Mouse (Mus musculus) limb, embryonic 15.5 days (tissue): ENCODE measurements at regions not wholly inside any gene's neighbourhood (a gene's known extent, or its start where the extent isn't known, plus 50 kb on each side); places are given as distances from the start of the nearest gene placed in this dataset.

Source experiments
- ATAC-seq: fragments of 200-750 bp; cut with Nextera tagmentation; 2 replicates; pipeline ENCODE4 v1.8.0; 2017; ENCODE audit warnings: low read depth, moderate TSS enrichment; ENCODE audit not compliant: insufficient number of reproducible peaks, low FRiP score, low TSS enrichment
- H3K27ac ChIP-seq: fragments of 300-500 bp; sonication (generic); 2 replicates; pipeline ENCODE4 v1.5.1; 2015; ENCODE audit warnings: moderate library complexity, mild to moderate bottlenecking, inconsistent platforms
- H3K27me3 ChIP-seq: fragments of 300-500 bp; sonication (generic); 2 replicates; pipeline ENCODE4 v1.6.1; 2015; ENCODE audit warnings: inconsistent platforms
- H3K36me3 ChIP-seq: fragments of 300-500 bp; sonication (generic); 2 replicates; pipeline ENCODE4 v1.6.1; 2015; ENCODE audit warnings: inconsistent platforms
- H3K4me1 ChIP-seq: fragments of 300-500 bp; sonication (generic); 2 replicates; pipeline ENCODE4 v1.6.1; 2015; ENCODE audit warnings: inconsistent platforms
- H3K4me2 ChIP-seq: fragments of 300-500 bp; sonication (generic); 2 replicates; pipeline ENCODE4 v1.6.1; 2015; ENCODE audit warnings: mild to moderate bottlenecking, inconsistent platforms
- H3K4me3 ChIP-seq: fragments of 300-500 bp; sonication (generic); 2 replicates; pipeline ENCODE4 v1.5.1; 2015; ENCODE audit warnings: mild to moderate bottlenecking, inconsistent platforms
- H3K9ac ChIP-seq: fragments of 300-500 bp; sonication (generic); 2 replicates; pipeline ENCODE4 v1.6.1; 2015; ENCODE audit warnings: inconsistent platforms
- H3K9me3 ChIP-seq: fragments of 300-500 bp; sonication (generic); 2 replicates; pipeline ENCODE4 v1.6.1; 2016; ENCODE audit warnings: inconsistent platforms
- WGBS: fragments of 180-500 bp; shearing (Covaris S2); methylation state at CpG from one replicate; pipeline ENCODE4 v1.1.7; 2015; 5-methylcytosine and 5-hydroxymethylcytosine counted together

GRCm38 (mm10) chr3:21835526-21835925 is 240.9 kb upstream of the Tbl1xr1 start:
- Histone ChIP-seq H3K27ac (no peak overlapping the region), H3K4me2 (no peak overlapping the region), H3K4me1 (no peaks in the 10 kb centered on the region), H3K9me3 (no peaks in the 10 kb centered on the region), H3K36me3 (no peaks in the 10 kb centered on the region), H3K27me3 (no peaks in the 10 kb centered on the region), H3K4me3 (no peak overlapping the region), H3K9ac (no peak overlapping the region)
- 68% methylated on average over 1 of the region's 1 CpGs for WGBS
- no peak for ATAC-seq

- WGBS = 72% methylated on average over 4 of the region's 4 CpGs
- ATAC-seq = no peak
- H3K4me3 ChIP-seq = no peak overlapping the region
- H3K27ac ChIP-seq = no peak overlapping the region
- no peaks in the 10 kb centered on the region for H3K4me1 ChIP-seq
- H3K36me3 ChIP-seq = no peaks in the 10 kb centered on the region
- H3K9ac ChIP-seq = no peak overlapping the region
- no peaks in the 10 kb centered on the region for H3K27me3 ChIP-seq
- H3K4me2 ChIP-seq = no peak overlapping the region
- no peaks in the 10 kb centered on the region for H3K9me3 ChIP-seq
Measured at GRCm38 (mm10) chr3:21837297-21837946, 239.0 kb upstream of the Tbl1xr1 start.

DNA sequence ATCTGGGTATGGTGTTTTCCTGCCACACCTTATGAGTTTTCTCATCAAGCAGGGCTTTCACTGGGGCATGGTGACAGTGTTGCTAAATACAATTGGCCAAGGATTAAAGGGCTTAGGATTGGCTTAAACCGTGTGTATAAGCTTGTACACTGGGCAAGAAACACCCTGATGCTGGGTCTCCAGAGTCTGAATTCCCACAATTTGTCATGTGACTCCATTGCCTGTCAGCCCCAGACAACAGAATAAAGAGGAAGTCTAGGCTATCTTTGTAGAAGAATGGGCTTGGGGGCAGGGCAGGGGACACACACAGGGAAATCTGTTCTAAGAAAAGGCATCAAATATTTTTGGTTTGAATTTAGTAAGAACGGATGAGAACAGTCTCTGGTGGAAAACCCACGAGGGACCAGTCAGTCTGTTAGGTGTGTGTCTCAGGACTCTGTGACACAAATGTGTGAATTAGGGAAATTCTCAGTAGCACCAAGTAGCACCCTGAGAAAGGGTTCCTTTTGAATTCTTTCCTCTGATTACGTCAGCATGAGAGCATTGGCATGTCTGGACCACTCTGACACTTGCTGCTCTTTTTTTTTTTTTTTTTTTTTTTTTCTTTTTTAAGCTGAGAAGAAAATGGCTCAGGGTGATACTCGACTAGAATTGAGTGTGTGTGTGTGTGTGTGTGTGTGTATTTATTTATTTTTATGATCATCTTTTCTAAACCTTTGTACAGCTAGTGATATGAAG is 235.5 kb upstream of the Tbl1xr1 start:
- no peak overlapping the region for H3K9ac ChIP-seq
- no peak for ATAC-seq
- no peaks in the 10 kb centered on the region for H3K4me1 ChIP-seq
- H3K9me3 ChIP-seq = no peaks in the 10 kb centered on the region
- H3K4me3 ChIP-seq = no peak overlapping the region
- 55% methylated on average over 5 of the region's 5 CpGs for WGBS
- no peak overlapping the region for H3K4me2 ChIP-seq
- H3K36me3 ChIP-seq = no peaks in the 10 kb centered on the region
- H3K27ac ChIP-seq = no peak overlapping the region
- H3K27me3 ChIP-seq = no peaks in the 10 kb centered on the region

GRCm38 (mm10) chr3:21841506-21841905 is 234.9 kb upstream of the Tbl1xr1 start:
- Histone ChIP-seq H3K4me1 (no peaks in the 10 kb centered on the region), H3K9ac (no peak overlapping the region), H3K9me3 (no peaks in the 10 kb centered on the region), H3K4me3 (no peak overlapping the region), H3K36me3 (no peaks in the 10 kb centered on the region), H3K27ac (no peak overlapping the region), H3K27me3 (no peaks in the 10 kb centered on the region), H3K4me2 (no peak overlapping the region)
- 81% methylated on average over 1 of the region's 1 CpGs for WGBS
- no peak for ATAC-seq

- Histone ChIP-seq H3K9ac (no peak overlapping the region), H3K4me3 (no peak overlapping the region), H3K27me3 (no peaks in the 10 kb centered on the region), H3K4me2 (no peak overlapping the region), H3K36me3 (no peaks in the 10 kb centered on the region), H3K27ac (no peak overlapping the region), H3K4me1 (no peaks in the 10 kb centered on the region), H3K9me3 (no peaks in the 10 kb centered on the region)
- WGBS = 49% methylated on average over 10 of the region's 10 CpGs
- no peak for ATAC-seq
Measured at GRCm38 (mm10) chr3:21842545-21843291, 233.7 kb upstream of the Tbl1xr1 start.

DNA sequence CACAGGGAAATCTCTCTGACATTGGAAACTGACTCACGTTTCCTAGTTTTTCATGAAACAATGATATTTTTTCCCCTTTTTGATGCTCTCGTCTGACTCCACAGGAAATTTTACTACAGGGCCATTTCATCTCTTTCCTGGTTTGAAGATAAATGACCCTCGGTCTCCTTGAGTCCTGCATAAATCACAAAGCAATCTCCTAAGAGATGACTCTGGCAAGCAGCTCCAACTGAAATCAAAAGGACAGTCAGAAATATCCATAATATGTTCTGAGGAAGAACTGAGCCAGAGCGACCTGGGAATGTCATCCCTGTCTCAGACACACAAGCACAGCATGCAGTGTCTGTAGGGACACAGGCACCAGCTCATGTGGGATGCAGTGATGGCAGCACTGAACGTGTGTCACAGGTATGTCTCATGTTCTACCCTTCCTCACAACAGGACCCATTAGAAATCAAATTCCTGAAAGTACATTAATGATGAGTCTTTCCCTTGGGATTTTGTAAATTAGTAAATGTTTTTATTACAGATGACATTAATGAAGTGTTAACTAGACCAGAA is 233.1 kb upstream of the Tbl1xr1 start:
- Histone ChIP-seq H3K27me3 (no peaks in the 10 kb centered on the region), H3K9ac (no peak overlapping the region), H3K4me3 (no peak overlapping the region), H3K36me3 (no peaks in the 10 kb centered on the region), H3K27ac (no peak overlapping the region), H3K9me3 (no peaks in the 10 kb centered on the region), H3K4me2 (no peak overlapping the region), H3K4me1 (no peaks in the 10 kb centered on the region)
- WGBS = 58% methylated on average over 5 of the region's 5 CpGs
- ATAC-seq = no peak

DNA sequence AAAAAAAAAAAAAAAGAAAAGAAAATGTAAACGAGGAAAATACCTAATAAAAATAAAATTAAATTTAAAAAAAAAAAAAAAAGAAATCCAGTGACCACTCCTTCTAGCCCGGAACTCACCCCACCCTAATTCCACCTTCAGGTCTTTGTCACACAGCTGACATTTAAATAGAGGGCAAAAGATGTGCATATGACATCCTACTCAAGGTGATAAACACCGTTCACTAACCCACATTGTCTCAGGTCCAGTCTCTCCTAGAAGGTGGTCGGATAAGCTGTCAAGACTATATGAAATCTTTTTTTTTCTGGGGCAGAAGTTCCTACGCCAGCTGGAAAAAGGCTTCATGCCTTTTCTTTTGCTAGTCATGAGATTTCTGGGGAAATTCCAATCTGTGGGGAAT is 226.6 kb upstream of the Tbl1xr1 start:
- H3K9ac ChIP-seq = no peak overlapping the region
- ATAC-seq = no peak
- WGBS = 73% methylated on average over 5 of the region's 5 CpGs

DNA sequence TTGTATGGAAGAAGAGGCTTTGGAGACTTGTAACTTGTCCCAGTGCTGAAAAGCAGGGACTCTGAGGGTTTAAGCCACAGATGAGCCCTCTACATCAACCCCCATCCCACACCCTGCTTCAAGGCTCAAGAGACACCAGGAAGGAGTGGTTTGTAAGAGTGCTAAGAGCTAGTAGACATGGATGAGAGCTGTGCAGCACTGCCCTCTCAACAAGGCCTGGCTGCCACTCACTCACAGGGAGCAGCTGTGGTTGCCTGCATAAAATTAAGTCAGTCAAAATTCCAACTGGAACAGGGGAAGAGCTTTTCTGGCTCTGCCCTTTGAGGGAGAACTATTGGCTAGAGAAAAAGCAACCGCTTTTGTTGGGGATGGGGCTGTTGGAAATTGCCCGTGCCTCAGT is 225.5 kb upstream of the Tbl1xr1 start:
- no peak for ATAC-seq
- WGBS = 89% methylated on average over 2 of the region's 2 CpGs
- no peak overlapping the region for H3K4me2 ChIP-seq

More for the DNA sequence above, 226.6 kb upstream of the Tbl1xr1 start:
- no peak overlapping the region for H3K27ac ChIP-seq
- no peak overlapping the region for H3K4me2 ChIP-seq
- no peaks in the 10 kb centered on the region for H3K27me3 ChIP-seq
- H3K4me3 ChIP-seq = no peak overlapping the region
- no peaks in the 10 kb centered on the region for H3K9me3 ChIP-seq
- H3K4me1 ChIP-seq = no peaks in the 10 kb centered on the region
- no peaks in the 10 kb centered on the region for H3K36me3 ChIP-seq

GRCm38 (mm10) chr3:21854340-21854739 is 222.1 kb upstream of the Tbl1xr1 start:
- H3K27ac ChIP-seq = no peak overlapping the region
- no peaks in the 10 kb centered on the region for H3K4me1 ChIP-seq
- no peak overlapping the region for H3K4me2 ChIP-seq
- WGBS = 54% methylated on average over 2 of the region's 2 CpGs
- H3K9ac ChIP-seq = no peak overlapping the region
- no peaks in the 10 kb centered on the region for H3K36me3 ChIP-seq
- no peak overlapping the region for H3K4me3 ChIP-seq
- no peaks in the 10 kb centered on the region for H3K27me3 ChIP-seq
- no peak for ATAC-seq
- H3K9me3 ChIP-seq = no peaks in the 10 kb centered on the region

More for the DNA sequence above, 225.5 kb upstream of the Tbl1xr1 start:
- no peaks in the 10 kb centered on the region for H3K36me3 ChIP-seq
- no peak overlapping the region for H3K9ac ChIP-seq
- H3K4me1 ChIP-seq = no peaks in the 10 kb centered on the region
- no peaks in the 10 kb centered on the region for H3K27me3 ChIP-seq
- no peak overlapping the region for H3K4me3 ChIP-seq
- no peak overlapping the region for H3K27ac ChIP-seq
- H3K9me3 ChIP-seq = no peaks in the 10 kb centered on the region

DNA sequence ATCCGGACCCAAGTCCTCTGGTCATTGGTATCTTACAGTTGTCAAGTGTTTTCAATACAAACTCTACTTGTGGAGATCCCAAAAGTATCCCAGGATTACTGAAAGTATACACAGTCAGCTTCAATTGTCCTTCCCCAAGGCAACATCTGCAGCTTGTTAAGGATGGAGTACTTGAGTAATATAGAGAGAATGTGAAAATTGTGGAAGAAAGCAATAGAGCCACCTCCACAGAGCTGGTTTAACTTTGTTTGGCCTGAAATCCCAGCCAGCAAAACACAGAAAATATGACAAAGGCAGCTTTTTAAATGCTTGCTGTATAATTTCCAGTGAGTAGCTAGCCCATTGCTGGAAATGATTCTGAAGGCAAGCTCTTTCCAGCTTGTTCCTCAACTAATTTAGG is 217.0 kb upstream of the Tbl1xr1 start:
- H3K9ac ChIP-seq = no peak overlapping the region
- no peak overlapping the region for H3K4me3 ChIP-seq
- 82% methylated on average over 1 of the region's 1 CpGs for WGBS
- no peaks in the 10 kb centered on the region for H3K9me3 ChIP-seq
- no peak for ATAC-seq
- no peaks in the 10 kb centered on the region for H3K27me3 ChIP-seq
- H3K36me3 ChIP-seq = no peaks in the 10 kb centered on the region
- H3K4me2 ChIP-seq = no peak overlapping the region
- no peak overlapping the region for H3K27ac ChIP-seq
- no peaks in the 10 kb centered on the region for H3K4me1 ChIP-seq

DNA sequence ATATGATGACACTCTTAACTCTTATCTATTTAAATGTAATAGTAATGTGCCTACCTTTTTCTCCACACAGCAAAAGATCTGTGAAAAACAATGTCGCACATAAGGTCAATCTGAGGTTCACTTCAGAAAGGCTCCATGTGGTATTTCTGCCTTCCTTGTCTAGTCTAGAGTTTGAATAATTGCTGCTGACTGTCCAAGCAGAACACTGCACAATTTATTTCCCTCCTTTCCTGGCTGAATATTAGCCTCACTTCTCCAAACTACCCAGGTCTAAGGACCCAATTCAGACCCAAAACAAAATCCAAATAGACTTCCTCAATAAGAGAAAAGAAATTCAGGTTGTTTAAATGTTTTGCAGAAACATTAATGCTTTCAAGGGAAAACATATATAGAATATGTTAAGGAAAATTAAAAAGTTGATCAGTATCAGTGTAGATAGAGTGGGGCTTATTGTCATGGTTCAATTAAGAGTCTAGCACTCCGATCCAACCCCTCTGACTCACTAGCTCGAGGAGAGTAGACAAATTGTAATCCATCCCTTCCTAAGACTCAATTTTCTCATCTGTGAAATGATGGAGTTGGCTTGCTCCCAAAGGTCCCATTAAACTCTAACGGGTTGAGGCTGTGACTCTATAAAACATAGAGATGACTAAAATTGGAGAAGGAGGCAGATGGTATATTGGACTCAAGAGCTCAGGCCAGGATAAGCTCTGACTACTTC is 215.4 kb upstream of the Tbl1xr1 start:
- Histone ChIP-seq H3K27me3 (no peaks in the 10 kb centered on the region), H3K27ac (no peak overlapping the region), H3K36me3 (no peaks in the 10 kb centered on the region), H3K4me1 (no peaks in the 10 kb centered on the region), H3K9ac (no peak overlapping the region), H3K4me2 (no peak overlapping the region), H3K9me3 (no peaks in the 10 kb centered on the region), H3K4me3 (no peak overlapping the region)
- 54% methylated on average over 4 of the region's 4 CpGs for WGBS
- no peak for ATAC-seq
